Mouse (Mus musculus): ENCODE measurements around the gene Cd9.

DNA sequence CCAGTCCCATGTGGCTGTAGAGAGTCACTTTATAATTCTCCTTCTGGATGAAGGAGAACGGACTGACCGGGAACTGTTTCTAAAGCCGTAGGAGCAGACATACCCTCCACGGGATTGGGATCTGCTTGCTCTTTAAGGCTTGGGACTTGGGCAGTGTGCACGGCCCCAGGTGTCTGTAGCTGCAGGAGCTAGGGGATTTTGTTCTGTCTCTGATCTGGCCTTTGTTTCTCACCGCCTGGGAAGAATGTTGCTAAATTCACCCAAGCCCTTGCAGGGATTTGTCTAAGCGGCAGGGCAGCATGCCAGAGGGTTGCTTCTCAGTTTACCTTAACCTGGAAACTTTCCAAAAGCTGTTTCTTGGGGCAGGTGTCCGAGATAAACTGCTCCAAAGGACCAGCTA lies 32.8 kb downstream of the Cd9 start:
- TF ChIP-seq CTCF (IDR thresholded peaks at IDR 0.05; ENCODE audit: low read depth) = no peak
- no peak for TF ChIP-seq EP300 (IDR thresholded peaks at IDR 0.05; ENCODE audit: low read depth)

All from liver, postnatal 0 days (tissue).